Mouse (Mus musculus): ENCODE measurements around the gene Atm. TPM values are rescaled to one million over a fixed set of nuclear protein-coding genes. Genes with fewer than 3 reads are reported as not detected.

Gene Atm
- polyA plus RNA-seq, 1 experiment from 2014 or later, result 10.2 TPM

- H3K9me3 ChIP-seq (ENCODE audit: control insufficient read depth, low read length), result no peaks in the 10 kb centered on the region
Observed at GRCm38 (mm10) chr9:53514091-53514490, 22.4 kb downstream of the Atm start.

GRCm38 (mm10) chr9:53508053-53508452 lies 28.5 kb downstream of the Atm start:
- Histone ChIP-seq H3K27ac (no peak overlapping the region), H3K9me3 (ENCODE audit: control insufficient read depth, low read length) (no peaks in the 10 kb centered on the region), H3K36me3 (replicated peaks; ENCODE audit: control insufficient read depth, insufficient read depth) (peaks cover 29% of the 10 kb centered on the region), H3K4me3 (replicated peaks; ENCODE audit: low read length) (no peak overlapping the region), H3K4me2 (replicated peaks) (no peak overlapping the region), H3K27me3 (ENCODE audit: control insufficient read depth, insufficient read depth, low read length) (no peaks in the 10 kb centered on the region), H3K9ac (no peak overlapping the region), H3K4me1 (replicated peaks; ENCODE audit: control insufficient read depth, insufficient read depth, low read length) (no peaks in the 10 kb centered on the region)
- no peak for DNase-seq (ENCODE audit: low spot score)
- 89% methylated on average over 7 of the region's 7 CpGs for WGBS
- no peak for ATAC-seq (ENCODE audit: low FRiP score)

More at GRCm38 (mm10) chr9:53514091-53514490, 22.4 kb downstream of the Atm start:
- H3K27me3 ChIP-seq (ENCODE audit: control insufficient read depth, insufficient read depth, low read length), result no peaks in the 10 kb centered on the region
- no peak for ATAC-seq (ENCODE audit: low FRiP score)
- H3K4me2 ChIP-seq (replicated peaks), result no peak overlapping the region
- 0 out of 2 replicates have a peak, but pooled peaks cover 4% of the 10 kb centered on the region for H3K4me1 ChIP-seq (replicated peaks; ENCODE audit: control insufficient read depth, insufficient read depth, low read length)
- no peak for DNase-seq (ENCODE audit: low spot score)
- no peak overlapping the region for H3K9ac ChIP-seq
- no peak overlapping the region for H3K27ac ChIP-seq
- H3K4me3 ChIP-seq (replicated peaks; ENCODE audit: low read length), result no peak overlapping the region
- H3K36me3 ChIP-seq (replicated peaks; ENCODE audit: control insufficient read depth, insufficient read depth), result peaks cover 16% of the 10 kb centered on the region

- Histone ChIP-seq H3K36me3 (replicated peaks; ENCODE audit: control insufficient read depth, insufficient read depth) (peaks cover 63% of the 10 kb centered on the region), H3K9ac (no peak overlapping the region), H3K9me3 (ENCODE audit: control insufficient read depth, low read length) (no peaks in the 10 kb centered on the region), H3K4me1 (replicated peaks; ENCODE audit: control insufficient read depth, insufficient read depth, low read length) (no peaks in the 10 kb centered on the region), H3K27me3 (ENCODE audit: control insufficient read depth, insufficient read depth, low read length) (no peaks in the 10 kb centered on the region), H3K27ac (no peak overlapping the region), H3K4me3 (replicated peaks; ENCODE audit: low read length) (no peak overlapping the region), H3K4me2 (replicated peaks) (no peak overlapping the region)
- ATAC-seq (ENCODE audit: low FRiP score), result no peak
- DNase-seq (ENCODE audit: low spot score), result no peak
Observed at GRCm38 (mm10) chr9:53485886-53486285, 50.7 kb downstream of the Atm start.

GRCm38 (mm10) chr9:53472806-53473518 lies 63.6 kb downstream of the Atm start:
- Histone ChIP-seq H3K4me1 (replicated peaks; ENCODE audit: control insufficient read depth, insufficient read depth, low read length) (no peaks in the 10 kb centered on the region), H3K4me3 (replicated peaks; ENCODE audit: low read length) (no peak overlapping the region), H3K27me3 (ENCODE audit: control insufficient read depth, insufficient read depth, low read length) (no peaks in the 10 kb centered on the region), H3K9ac (no peak overlapping the region), H3K27ac (no peak overlapping the region), H3K9me3 (ENCODE audit: control insufficient read depth, low read length) (no peaks in the 10 kb centered on the region), H3K4me2 (replicated peaks) (no peak overlapping the region), H3K36me3 (replicated peaks; ENCODE audit: control insufficient read depth, insufficient read depth) (peaks cover 17% of the 10 kb centered on the region; the same call in 1 of the 2 replicates)
- ATAC-seq (ENCODE audit: low FRiP score) (no peak), DNase-seq (ENCODE audit: low spot score) (no peak)
- WGBS, result 83% methylated on average over 9 of the region's 9 CpGs

GRCm38 (mm10) chr9:53452038-53452437 lies 84.5 kb downstream of the Atm start:
- H3K9me3 ChIP-seq (ENCODE audit: control insufficient read depth, low read length), result no peaks in the 10 kb centered on the region
- no peaks in the 10 kb centered on the region for H3K4me1 ChIP-seq (replicated peaks; ENCODE audit: control insufficient read depth, insufficient read depth, low read length)
- H3K27me3 ChIP-seq (ENCODE audit: control insufficient read depth, insufficient read depth, low read length), result no peaks in the 10 kb centered on the region
- H3K4me3 ChIP-seq (replicated peaks; ENCODE audit: low read length), result no peak overlapping the region
- ATAC-seq (ENCODE audit: low FRiP score) (no peak), DNase-seq (ENCODE audit: low spot score) (no peak)
- no peak overlapping the region for H3K27ac ChIP-seq
- no peak overlapping the region for H3K9ac ChIP-seq
- no peak overlapping the region for H3K4me2 ChIP-seq (replicated peaks)
- peaks cover 75% of the 10 kb centered on the region for H3K36me3 ChIP-seq (replicated peaks; ENCODE audit: control insufficient read depth, insufficient read depth)
- WGBS, result 94% methylated on average over 2 of the region's 2 CpGs

GRCm38 (mm10) chr9:53450609-53451008 lies 85.9 kb downstream of the Atm start:
- no peak overlapping the region for H3K9ac ChIP-seq
- no peak for DNase-seq (ENCODE audit: low spot score)
- H3K4me3 ChIP-seq (replicated peaks; ENCODE audit: low read length), result no peak overlapping the region
- H3K9me3 ChIP-seq (ENCODE audit: control insufficient read depth, low read length), result no peaks in the 10 kb centered on the region
- 94% methylated on average over 1 of the region's 1 CpGs for WGBS
- peaks cover 75% of the 10 kb centered on the region for H3K36me3 ChIP-seq (replicated peaks; ENCODE audit: control insufficient read depth, insufficient read depth)
- no peak for ATAC-seq (ENCODE audit: low FRiP score)
- H3K27ac ChIP-seq, result no peak overlapping the region
- no peaks in the 10 kb centered on the region for H3K27me3 ChIP-seq (ENCODE audit: control insufficient read depth, insufficient read depth, low read length)
- H3K4me1 ChIP-seq (replicated peaks; ENCODE audit: control insufficient read depth, insufficient read depth, low read length), result no peaks in the 10 kb centered on the region
- H3K4me2 ChIP-seq (replicated peaks), result no peak overlapping the region

GRCm38 (mm10) chr9:53435830-53436570 lies 100.5 kb downstream of the Atm start:
- WGBS, result 92% methylated on average over 14 of the region's 14 CpGs
- ATAC-seq (ENCODE audit: low FRiP score), result no peak

GRCm38 (mm10) chr9:53427638-53428037 lies 108.9 kb downstream of the Atm start:
- Histone ChIP-seq H3K9ac (no peak overlapping the region), H3K4me1 (replicated peaks; ENCODE audit: control insufficient read depth, insufficient read depth, low read length) (no peaks in the 10 kb centered on the region), H3K27ac (no peak overlapping the region), H3K9me3 (ENCODE audit: control insufficient read depth, low read length) (no peaks in the 10 kb centered on the region), H3K36me3 (replicated peaks; ENCODE audit: control insufficient read depth, insufficient read depth) (no peaks in the 10 kb centered on the region), H3K4me3 (replicated peaks; ENCODE audit: low read length) (no peak overlapping the region), H3K4me2 (replicated peaks) (no peak overlapping the region), H3K27me3 (ENCODE audit: control insufficient read depth, insufficient read depth, low read length) (no peaks in the 10 kb centered on the region)
- no peak for DNase-seq (ENCODE audit: low spot score)
- no peak for ATAC-seq (ENCODE audit: low FRiP score)
- WGBS, result 85% methylated on average over 3 of the region's 3 CpGs

More at GRCm38 (mm10) chr9:53435830-53436570, 100.5 kb downstream of the Atm start:
- DNase-seq (ENCODE audit: low spot score), result no peak
- Histone ChIP-seq H3K9ac (no peak overlapping the region), H3K36me3 (replicated peaks; ENCODE audit: control insufficient read depth, insufficient read depth) (peaks cover 26% of the 10 kb centered on the region), H3K4me2 (replicated peaks) (no peak overlapping the region), H3K27me3 (ENCODE audit: control insufficient read depth, insufficient read depth, low read length) (no peaks in the 10 kb centered on the region), H3K4me1 (replicated peaks; ENCODE audit: control insufficient read depth, insufficient read depth, low read length) (no peaks in the 10 kb centered on the region), H3K4me3 (replicated peaks; ENCODE audit: low read length) (no peak overlapping the region), H3K27ac (no peak overlapping the region), H3K9me3 (ENCODE audit: control insufficient read depth, low read length) (no peaks in the 10 kb centered on the region)

- H3K9ac ChIP-seq, result no peak overlapping the region
- no peak overlapping the region for H3K27ac ChIP-seq
- H3K36me3 ChIP-seq (replicated peaks; ENCODE audit: control insufficient read depth, insufficient read depth), result no peaks in the 10 kb centered on the region
- no peaks in the 10 kb centered on the region for H3K9me3 ChIP-seq (ENCODE audit: control insufficient read depth, low read length)
- no peaks in the 10 kb centered on the region for H3K27me3 ChIP-seq (ENCODE audit: control insufficient read depth, insufficient read depth, low read length)
- ATAC-seq (ENCODE audit: low FRiP score) (no peak), DNase-seq (ENCODE audit: low spot score) (no peak)
- no peaks in the 10 kb centered on the region for H3K4me1 ChIP-seq (replicated peaks; ENCODE audit: control insufficient read depth, insufficient read depth, low read length)
- 92% methylated on average over 3 of the region's 3 CpGs for WGBS
- no peak overlapping the region for H3K4me3 ChIP-seq (replicated peaks; ENCODE audit: low read length)
- no peak overlapping the region for H3K4me2 ChIP-seq (replicated peaks)
Observed at GRCm38 (mm10) chr9:53426726-53427125, 109.8 kb downstream of the Atm start.

Data from hindbrain, embryonic 14.5 days (tissue).